42 mouse cellular contexts compared by ENCODE assay signal in genomic region chr19:12003568-12003967, GRCm38 (mm10). TPM values are rescaled to one million over a fixed set of nuclear protein-coding genes. Genes with fewer than 3 reads are reported as not detected.
DNase-seq lines count a peak whose midpoint lies in the region; ATAC-seq lines count a peak whose summit lies in the region.
"Had no signal": no experiment of that assay in that cellular context is flagged by ENCODE, and none has a peak within 500 bp of the region (broad histone marks: within the 10 kb centered on the region; RNA-seq: fewer than 3 reads in every experiment).

No protein-coding gene starts in this region.

- WGBS in kidney, embryonic 14.5 days, result 91% methylated on average over 2 of the region's 2 CpGs

- H3K9ac ChIP-seq in kidney, embryonic 14.5 days (ENCODE audit: low read depth, low read length), result no peak overlapping the region
- H3K9ac ChIP-seq: embryonic facial prominence, embryonic 13.5 days; heart, embryonic 12.5 days; limb, embryonic 15.5 days; lung, embryonic 15.5 days; midbrain, embryonic 12.5 days; neural tube, embryonic 15.5 days had no signal

- peaks cover 7% of the 10 kb centered on the region; the same call in 1 of the 2 replicates for H3K4me1 ChIP-seq in kidney, embryonic 14.5 days (ENCODE audit: control insufficient read depth, insufficient read depth, low read length)

- no peaks in the 10 kb centered on the region for H3K27me3 ChIP-seq in kidney, embryonic 14.5 days (ENCODE audit: control insufficient read depth, insufficient read depth, low read length)
- H3K27me3 ChIP-seq: embryonic facial prominence, embryonic 13.5 days; heart, embryonic 12.5 days; hindbrain, embryonic 15.5 days; limb, embryonic 15.5 days; liver, embryonic 13.5 days; lung, embryonic 15.5 days; midbrain, embryonic 12.5 days; neural tube, embryonic 15.5 days had no signal

- no peaks in the 10 kb centered on the region for H3K9me3 ChIP-seq in kidney, embryonic 14.5 days (ENCODE audit: control insufficient read depth, low read length)
- H3K9me3 ChIP-seq: embryonic facial prominence, embryonic 13.5 days; heart, embryonic 12.5 days; hindbrain, embryonic 15.5 days; limb, embryonic 10.5 days; limb, embryonic 15.5 days; liver, embryonic 13.5 days; lung, embryonic 15.5 days; midbrain, embryonic 12.5 days; neural tube, embryonic 15.5 days had no signal

- intact Hi-C loops in heart, postnatal 36 days (cut with DNase I), result no loop called here

- peak; percentile 51 for DNase-seq in heart, adult 11 months
- no peak for DNase-seq in heart, postnatal 36 days
- DNase-seq in kidney, postnatal 10 days, result peak; percentile 39
- DNase-seq in lung, postnatal 14 days, result peak; percentile 21
- no peak for DNase-seq in lung, adult 18-20 months
- peak; percentile 44 to 52 for DNase-seq in kidney, postnatal 36 days
- DNase-seq: adrenal gland, adult 2 months; adrenal gland, postnatal 36 days; cerebellum, adult 8-10 months; embryo, embryonic 11 days; gastrocnemius, adult 2 months; gastrocnemius, postnatal 36 days; heart, adult 2 months; layer of hippocampus, postnatal 36 days; liver, embryonic 13.5 days; retina, postnatal 1 day; right cerebral cortex, postnatal 14 days had no signal

- no peak overlapping the region for H3K27ac ChIP-seq in kidney, embryonic 14.5 days (ENCODE audit: low read depth, low read length)
- H3K27ac ChIP-seq: embryonic facial prominence, embryonic 13.5 days; gastrocnemius, adult 2 months; heart, adult 2 months; limb, embryonic 10.5 days; limb, embryonic 15.5 days; lung, embryonic 15.5 days; midbrain, embryonic 12.5 days had no signal

- no peak overlapping the region for H3K4me2 ChIP-seq in kidney, embryonic 14.5 days (replicated peaks; ENCODE audit: low read depth, low read length)

- no peaks in the 10 kb centered on the region for H3K36me3 ChIP-seq in kidney, embryonic 14.5 days (ENCODE audit: control insufficient read depth, insufficient read depth, low read length)
- H3K36me3 ChIP-seq: embryonic facial prominence, embryonic 13.5 days; heart, embryonic 12.5 days; hindbrain, embryonic 15.5 days; limb, embryonic 10.5 days; limb, embryonic 15.5 days; liver, embryonic 13.5 days; lung, embryonic 15.5 days; midbrain, embryonic 12.5 days; neural tube, embryonic 15.5 days had no signal

- ATAC-seq in kidney, embryonic 14.5 days (ENCODE audit: low FRiP score, low TSS enrichment), result no peak
- no peak for ATAC-seq in megakaryocyte-erythroid progenitor cell, adult 5-6 weeks (replicated peaks; ENCODE audit: low FRiP score, low TSS enrichment, poor library complexity, severe bottlenecking)
- ATAC-seq: activated CD4-positive, CD25-positive, alpha-beta regulatory T cell, adult 4 months; CD4-positive, CD25-positive, alpha-beta regulatory T cell, adult 4 months; forebrain, embryonic 16.5 days; inflammation-experienced regulatory T-cells, adult 6 months had no signal

- H3K4me3 ChIP-seq in kidney, embryonic 14.5 days (ENCODE audit: low read length), result no peak overlapping the region
- H3K4me3 ChIP-seq: heart, adult 2 months had no signal

RNA-seq across cellular contexts. Expression of gene Olfr1423, which starts 37.5 kb away (rescaled TPM):
- total RNA-seq in heart, postnatal 36 days (2021), result not detected
- polyA plus RNA-seq in kidney, embryonic 14.5 days (2014; fragmentation: Nextera tagmentation; extraction: Ambion mirVana), result not detected in 2 replicates
- not detected in 2 replicates for total RNA-seq in megakaryocyte-erythroid progenitor cell, adult 5-6 weeks (2014; fragmentation: Nextera tagmentation)
- total RNA-seq in megakaryocyte-erythroid progenitor cell, adult 5-6 weeks (2017), result not detected in 2 replicates
- total RNA-seq: adrenal gland, adult 2 months; adrenal gland, postnatal 36 days; gastrocnemius, adult 2 months; gastrocnemius, postnatal 36 days; heart, adult 2 months; hematopoietic stem cell, adult 5-6 weeks; layer of hippocampus, postnatal 36 days; left cerebral cortex, postnatal 10 days had no signal
- polyA plus RNA-seq: adrenal gland, adult 2 months; brain, embryonic 14.5 days; embryonic facial prominence, embryonic 13.5 days; erythroblast, embryonic 14.5 days; forebrain, embryonic 11.5 days; forebrain, embryonic 16.5 days; heart, adult 2 months; heart, embryonic 12.5 days; heart, postnatal 0 days; hindbrain, embryonic 15.5 days; large intestine, adult 2 months; lung, embryonic 15.5 days; neural tube, embryonic 15.5 days; small intestine, adult 2 months; stomach, embryonic 14.5 days; testis, adult 2 months had no signal

RNA-seq across cellular contexts. Expression of gene Osbp, which starts 37.8 kb away (rescaled TPM):
- total RNA-seq in heart, postnatal 36 days (2021), result 100 to 1,000 TPM; 102 to 106 TPM
- polyA plus RNA-seq in kidney, embryonic 14.5 days (2014; fragmentation: Nextera tagmentation; extraction: Ambion mirVana), result 7.5 and 9.4 TPM in 2 replicates
- 39.5 and 39.9 TPM in 2 replicates for total RNA-seq in megakaryocyte-erythroid progenitor cell, adult 5-6 weeks (2014; fragmentation: Nextera tagmentation)
- total RNA-seq in megakaryocyte-erythroid progenitor cell, adult 5-6 weeks (2017), result 28.8 and 29.0 TPM in 2 replicates

RNA-seq across cellular contexts. Expression of gene Olfr1424, which starts 58.9 kb away (rescaled TPM):
- total RNA-seq in heart, postnatal 36 days (2021), result not detected
- not detected in 2 replicates for polyA plus RNA-seq in kidney, embryonic 14.5 days (2014; fragmentation: Nextera tagmentation; extraction: Ambion mirVana)
- not detected in 2 replicates for total RNA-seq in megakaryocyte-erythroid progenitor cell, adult 5-6 weeks (2014; fragmentation: Nextera tagmentation)
- not detected in 2 replicates for total RNA-seq in megakaryocyte-erythroid progenitor cell, adult 5-6 weeks (2017)
- total RNA-seq: adrenal gland, adult 2 months; adrenal gland, postnatal 36 days; gastrocnemius, adult 2 months; gastrocnemius, postnatal 36 days; heart, adult 2 months; hematopoietic stem cell, adult 5-6 weeks; layer of hippocampus, postnatal 36 days; left cerebral cortex, postnatal 10 days; megakaryocyte progenitor cell, adult 5-6 weeks had no signal
- polyA plus RNA-seq: activated CD4-positive, CD25-positive, alpha-beta regulatory T cell, adult 4 months; adrenal gland, adult 2 months; brain, embryonic 14.5 days; CD4-positive, CD25-positive, alpha-beta regulatory T cell, adult 4 months; embryonic facial prominence, embryonic 13.5 days; erythroblast, embryonic 14.5 days; forebrain, embryonic 11.5 days; forebrain, embryonic 16.5 days; heart, adult 2 months; heart, embryonic 12.5 days; heart, postnatal 0 days; hindbrain, embryonic 15.5 days; inflammation-experienced regulatory T-cells, adult 6 months; large intestine, adult 2 months; limb, embryonic 10.5 days; limb, embryonic 15.5 days; liver, embryonic 13.5 days; lung, embryonic 15.5 days; midbrain, embryonic 12.5 days; neural tube, embryonic 15.5 days; small intestine, adult 2 months; stomach, embryonic 14.5 days had no signal

Comparison
In these comparisons a context has a peak if more than half of its experiments do, and no peak if none do; other contexts are left out.
1. DNase-seq: peak in heart, adult 11 months (single experiment), kidney, postnatal 10 days (single experiment), lung, postnatal 14 days (single experiment) and kidney, postnatal 36 days (2 of 2); none in heart, postnatal 36 days (0 of 2) and lung, adult 18-20 months (0 of 2).